Mouse (Mus musculus) heart, adult 2 months (tissue): ENCODE data around the gene Sh3bp4. TPM values are rescaled to one million over a fixed set of nuclear protein-coding genes. Genes with fewer than 3 reads are reported as not detected.

Source experiments
- DNase-seq, 2 experiments: peaks; one replicate each; pipeline ENCODE4 v3.0.0; 2021
- H3K27ac ChIP-seq: fragments of 200-600 bp; 2 replicates; pipeline ENCODE4 v1.8.1; 2022
- H3K27me3 ChIP-seq: fragments of 200-500 bp; 2 replicates; pipeline ENCODE4 v1.6.1; 2012; ENCODE audit warnings: mild to moderate bottlenecking, low read length, inconsistent platforms, mixed read lengths; ENCODE audit not compliant: control insufficient read depth, insufficient read depth
- H3K36me3 ChIP-seq: fragments of 200-500 bp; 2 replicates; pipeline ENCODE4 v1.6.1; 2012; ENCODE audit warnings: low read length, inconsistent platforms; ENCODE audit not compliant: control insufficient read depth, insufficient read depth
- H3K4me1 ChIP-seq: fragments of 200-500 bp; 2 replicates; pipeline ENCODE4 v1.6.1; 2011; ENCODE audit warnings: low read length; ENCODE audit not compliant: control insufficient read depth, insufficient read depth
- H3K4me3 ChIP-seq: fragments of 200-600 bp; 2 replicates; pipeline ENCODE4 v1.8.1; 2022
- H3K79me2 ChIP-seq: fragments of 200-500 bp; replicated peaks from 2 replicates; pipeline ENCODE4 v1.6.1; 2012; ENCODE audit warnings: mild to moderate bottlenecking, inconsistent platforms, low read length, moderate library complexity, mixed read lengths; ENCODE audit not compliant: control insufficient read depth, insufficient read depth
- H3K9ac ChIP-seq: fragments of 200-500 bp; 2 replicates; pipeline ENCODE4 v1.6.1; 2012; ENCODE audit warnings: low read depth, mild to moderate bottlenecking, control low read depth, inconsistent platforms, low read length, mixed read lengths
- CTCF ChIP-seq: fragments of 200-600 bp; IDR thresholded peaks from 2 replicates; pipeline ENCODE4 v1.8.1; 2022; ENCODE audit warnings: antibody characterized with exemption, mild to moderate bottlenecking, moderate library complexity
- EP300 ChIP-seq: fragments of 200-500 bp; IDR thresholded peaks from 2 replicates; pipeline ENCODE4 v1.6.1; 2011; ENCODE audit warnings: low read depth, low read length, control low read depth; ENCODE audit not compliant: insufficient read depth
- POLR2A ChIP-seq: fragments of 200-500 bp; IDR thresholded peaks from 2 replicates; pipeline ENCODE4 v1.6.1; 2011; ENCODE audit warnings: mild to moderate bottlenecking, low read depth, low read length, control low read depth; ENCODE audit not compliant: insufficient read depth
- WGBS: fragments of 180-500 bp; shearing (Covaris S2); methylation state at CpG from one replicate; pipeline ENCODE4 v1.1.7; 2018; 5-methylcytosine and 5-hydroxymethylcytosine counted together
- intact Hi-C: fragments of 180-260 bp; cut with DNase I; formaldehyde crosslinking; loops from one replicate; pipeline ENCODE4 v1.15.1; 2025
- polyA plus RNA-seq: library from polyadenylated mRNA; depleted of rRNA; stranded (reverse); fragments of >200 nt; gene quantifications from 2 replicates; pipeline ENCODE4 v1.2.3, GENCODE M21; 2012
- total RNA-seq, 2 experiments: library from RNA; stranded (reverse); gene quantifications; 2 replicates each; pipeline ENCODE4 v1.2.3; 2021

The Sh3bp4 gene
- total and polyA plus RNA-seq, 3 experiments: 8.6 to 11.1 (median 10.0) TPM

GRCm38 (mm10) chr1:89195827-89196712 lies 125.9 kb downstream of the Sh3bp4 start:
- DNase-seq: peak; percentile 79 to 81
- Histone ChIP-seq H3K27ac (no peak overlapping the region), H3K4me3 (no peak overlapping the region), H3K4me1 (peaks cover 1% of the 10 kb centered on the region), H3K9ac (no peak overlapping the region), H3K36me3 (no peaks in the 10 kb centered on the region), H3K27me3 (no peaks in the 10 kb centered on the region), H3K79me2 (no peaks in the 10 kb centered on the region)
- TF ChIP-seq EP300 (peak; percentile 79; the same call in 1 of the 2 replicates), POLR2A (no peak), CTCF (peak; percentile 80)
- intact Hi-C loops: loop anchor here (2.0 to 10.0 kb wide), 4 partner anchors 15 to 771 kb away; no protein-coding TSS in a partner anchor
- WGBS: 43% methylated on average over 12 of the region's 12 CpGs
